Mouse (Mus musculus) forebrain, embryonic 16.5 days (tissue): ENCODE data around the gene Fam173a. TPM values are rescaled to one million over a fixed set of nuclear protein-coding genes. Genes with fewer than 3 reads are reported as not detected.
"Not testable (repeated sequence)": the region's sequence is repeated elsewhere in the genome, so short reads cannot be mapped to it uniquely, and the experiment has no call there.

Experiments used
- ATAC-seq: fragments of 200-750 bp; cut with Nextera tagmentation; 2 replicates; pipeline ENCODE4 v1.8.0; 2017; ENCODE audit warnings: mild to moderate bottlenecking, moderate library complexity
- H3K27ac ChIP-seq: fragments of 300-500 bp; sonication (generic); 2 replicates; pipeline ENCODE4 v1.5.1; 2014; ENCODE audit warnings: low read length, control low read depth
- H3K27me3 ChIP-seq: fragments of 300-500 bp; sonication (generic); replicated peaks from 2 replicates; pipeline ENCODE4 v1.6.1; 2014; ENCODE audit warnings: low read length; ENCODE audit not compliant: control insufficient read depth, insufficient read depth
- H3K36me3 ChIP-seq: fragments of 300-500 bp; sonication (generic); 2 replicates; pipeline ENCODE4 v1.6.1; 2014; ENCODE audit not compliant: control insufficient read depth, insufficient read depth
- H3K4me1 ChIP-seq: fragments of 300-500 bp; sonication (generic); replicated peaks from 2 replicates; pipeline ENCODE4 v1.6.1; 2014; ENCODE audit warnings: low read length; ENCODE audit not compliant: control insufficient read depth, insufficient read depth
- H3K4me2 ChIP-seq: fragments of 300-500 bp; sonication (generic); 2 replicates; pipeline ENCODE4 v1.6.1; 2014; ENCODE audit warnings: mild to moderate bottlenecking, low read length, control low read depth
- H3K4me3 ChIP-seq: fragments of 300-500 bp; sonication (generic); replicated peaks from 2 replicates; pipeline ENCODE4 v1.5.1; 2014; ENCODE audit warnings: mild to moderate bottlenecking, low read length, control low read depth
- H3K9ac ChIP-seq: fragments of 300-500 bp; sonication (generic); replicated peaks from 2 replicates; pipeline ENCODE4 v1.6.1; 2014; ENCODE audit warnings: low read depth, low read length, control low read depth
- H3K9me3 ChIP-seq: fragments of 300-500 bp; sonication (generic); 2 replicates; pipeline ENCODE4 v1.6.1; 2016; ENCODE audit warnings: low read length; ENCODE audit not compliant: control insufficient read depth
- WGBS: fragments of 180-500 bp; shearing (Covaris S2); extraction: QIAGEN DNeasy Blood & Tissue Kit; methylation state at CpG from one replicate; pipeline ENCODE4 v1.1.7; 2014; 5-methylcytosine and 5-hydroxymethylcytosine counted together
- microRNA-seq: library from miRNA; unstranded; fragments of <30 nt; microRNA quantifications from one replicate; pipeline ENCODE4, GENCODE M21; 2017
- polyA plus RNA-seq: library from polyadenylated mRNA; unstranded; fragments of >200 nt; fragmentation: Nextera tagmentation; extraction: Ambion mirVana; gene quantifications from 2 replicates; pipeline ENCODE4 v1.2.1, GENCODE M21; 2015

The Fam173a gene
- polyA plus RNA-seq, 1 experiment from 2014 or later = 76.5 TPM

DNA sequence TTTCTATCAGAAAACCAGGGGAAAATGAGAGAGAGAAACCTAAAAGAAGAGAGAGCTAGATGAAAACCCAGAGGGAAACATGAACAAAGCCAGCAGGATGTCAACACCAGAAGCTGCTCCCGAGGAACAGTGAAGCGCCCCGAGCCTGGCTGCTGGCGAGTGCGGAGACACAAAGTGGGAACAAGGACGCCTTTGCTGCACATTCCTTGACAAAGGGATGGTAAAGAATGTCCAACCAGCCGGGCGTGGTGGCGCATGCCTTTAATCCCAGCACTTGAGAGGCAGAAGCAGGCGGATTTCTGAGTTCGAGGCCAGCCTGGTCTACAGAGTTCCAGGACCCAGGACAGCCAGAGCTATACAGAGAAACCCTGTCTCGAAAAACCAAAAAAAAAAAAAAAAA, 51.2 kb downstream of the Fam173a start:
- H3K27ac ChIP-seq, H3K4me2 ChIP-seq, H3K4me3 ChIP-seq, H3K9ac ChIP-seq, H3K27me3 ChIP-seq, H3K4me1 ChIP-seq, H3K9me3 ChIP-seq, ATAC-seq, H3K36me3 ChIP-seq: not testable (repeated sequence)
- 72% methylated on average over 12 of the region's 12 CpGs for WGBS

Small RNA genes within 50 kb of the gene (microRNA-seq; reads per million reads assigned to microRNA genes)
- gene Gm25083 (not detected), gene Mir3082 (not detected), gene Mir6966 (not detected)

Other genes with a start within 250 kb of the Fam173a start
- 26.1 and 26.8 TPM in 2 replicates for gene Sox8, start 222.2 kb downstream of the Fam173a start, polyA plus RNA-seq
- 18.3 and 19.4 TPM in 2 replicates for gene Lmf1, start 213.8 kb downstream of the Fam173a start, polyA plus RNA-seq
- 2.2 and 3.3 TPM in 2 replicates for gene Gng13, start 75.7 kb downstream of the Fam173a start, polyA plus RNA-seq
- gene Chtf18, start 65.5 kb downstream of the Fam173a start, polyA plus RNA-seq = 12.7 and 13.2 TPM in 2 replicates
- 28.1 and 29.1 TPM in 2 replicates for gene Rpusd1, start 65.2 kb downstream of the Fam173a start, polyA plus RNA-seq
- gene Mslnl, start 56.9 kb downstream of the Fam173a start, polyA plus RNA-seq = 0.17 TPM in 1 of 2 replicates, not detected in the other
- gene Msln, start 38.5 kb downstream of the Fam173a start, polyA plus RNA-seq = 0.27 and 0.85 TPM in 2 replicates
- 33.1 and 34.9 TPM in 2 replicates for gene Narfl, start 19.1 kb downstream of the Fam173a start, polyA plus RNA-seq
- gene Haghl, start 7.2 kb downstream of the Fam173a start, polyA plus RNA-seq = 101 and 135 TPM in 2 replicates
- gene Ccdc78, start 6.3 kb downstream of the Fam173a start, polyA plus RNA-seq = 0.13 and 0.15 TPM in 2 replicates
- gene AC134908.4, start 2.8 kb upstream of the Fam173a start, polyA plus RNA-seq = 0.60 and 0.71 TPM in 2 replicates
- gene Metrn, start 4.2 kb upstream of the Fam173a start, polyA plus RNA-seq = 26.8 and 34.0 TPM in 2 replicates
- gene Fbxl16, start 16.2 kb upstream of the Fam173a start, polyA plus RNA-seq = 33.0 and 43.5 TPM in 2 replicates
- 36.5 and 37.3 TPM in 2 replicates for gene Wdr24, start 30.7 kb upstream of the Fam173a start, polyA plus RNA-seq
- gene Jmjd8, start 36.0 kb upstream of the Fam173a start, polyA plus RNA-seq = 68.2 and 73.9 TPM in 2 replicates
- 301 and 335 TPM in 2 replicates for gene Stub1, start 40.5 kb upstream of the Fam173a start, polyA plus RNA-seq
- gene Rhbdl1, start 44.4 kb upstream of the Fam173a start, polyA plus RNA-seq = 30.7 and 42.2 TPM in 2 replicates
- 10.7 and 14.2 TPM in 2 replicates for gene Gm20683, start 48.9 kb upstream of the Fam173a start, polyA plus RNA-seq
- gene Rhot2, start 52.0 kb upstream of the Fam173a start, polyA plus RNA-seq = 15.8 and 20.3 TPM in 2 replicates
- 17.7 and 24.8 TPM in 2 replicates for gene Wdr90, start 68.6 kb upstream of the Fam173a start, polyA plus RNA-seq
- gene Mcrip2, start 75.9 kb upstream of the Fam173a start, polyA plus RNA-seq = 12.1 and 17.3 TPM in 2 replicates
- 48.9 and 59.7 TPM in 2 replicates for gene Mettl26, start 82.2 kb upstream of the Fam173a start, polyA plus RNA-seq
- 0.25 and 0.52 TPM in 2 replicates for gene Wfikkn1, start 88.0 kb upstream of the Fam173a start, polyA plus RNA-seq
- gene Rab40c, start 126.8 kb upstream of the Fam173a start, polyA plus RNA-seq = 56.6 and 59.2 TPM in 2 replicates
- gene Pigq, start 152.0 kb upstream of the Fam173a start, polyA plus RNA-seq = 56.3 and 61.2 TPM in 2 replicates
- gene Nhlrc4, start 152.1 kb upstream of the Fam173a start, polyA plus RNA-seq = not detected in 2 replicates
- 0.21 TPM in 1 of 2 replicates, not detected in the other for gene A930017K11Rik, start 159.7 kb upstream of the Fam173a start, polyA plus RNA-seq
- 16.5 and 23.3 TPM in 2 replicates for gene Capn15, start 192.9 kb upstream of the Fam173a start, polyA plus RNA-seq